Mouse (Mus musculus) stomach, embryonic 16.5 days (tissue): ENCODE results near the gene Popdc2. TPM values are rescaled to one million over a fixed set of nuclear protein-coding genes. Genes with fewer than 3 reads are reported as not detected.

ENCODE experiments used
- ATAC-seq: fragments of 200-750 bp; cut with Nextera tagmentation; 2 replicates; pipeline ENCODE4 v1.8.0; 2017; ENCODE audit warnings: moderate number of reproducible peaks, moderate TSS enrichment; ENCODE audit not compliant: insufficient read depth, low FRiP score
- H3K27ac ChIP-seq: fragments of 300-500 bp; sonication (generic); 2 replicates; pipeline ENCODE4 v1.5.1; 2014; ENCODE audit warnings: low read length
- H3K27me3 ChIP-seq: fragments of 300-500 bp; sonication (generic); 2 replicates; pipeline ENCODE4 v1.6.1; 2014; ENCODE audit warnings: low read length, control low read depth, mixed read lengths; ENCODE audit not compliant: control insufficient read depth, insufficient read depth
- H3K36me3 ChIP-seq: fragments of 300-500 bp; sonication (generic); 2 replicates; pipeline ENCODE4 v1.6.1; 2014; ENCODE audit warnings: low read length; ENCODE audit not compliant: control insufficient read depth, insufficient read depth
- H3K4me1 ChIP-seq: fragments of 300-500 bp; sonication (generic); 2 replicates; pipeline ENCODE4 v1.6.1; 2014; ENCODE audit warnings: low read length, control low read depth, mixed read lengths; ENCODE audit not compliant: control insufficient read depth, insufficient read depth
- H3K4me2 ChIP-seq: fragments of 300-500 bp; sonication (generic); 2 replicates; pipeline ENCODE4 v1.6.1; 2014; ENCODE audit warnings: low read depth, low read length, mixed read lengths
- H3K4me3 ChIP-seq: fragments of 300-500 bp; sonication (generic); replicated peaks from 2 replicates; pipeline ENCODE4 v1.5.1; 2014; ENCODE audit warnings: mild to moderate bottlenecking, low read length
- H3K9ac ChIP-seq: fragments of 300-500 bp; sonication (generic); 2 replicates; pipeline ENCODE4 v1.6.1; 2014; ENCODE audit warnings: low read length
- H3K9me3 ChIP-seq: fragments of 300-500 bp; sonication (generic); replicated peaks from 2 replicates; pipeline ENCODE4 v1.6.1; 2016; ENCODE audit warnings: low read length, control low read depth; ENCODE audit not compliant: control insufficient read depth
- WGBS: fragments of 180-500 bp; shearing (Covaris S2); extraction: QIAGEN DNeasy Blood & Tissue Kit; methylation state at CpG from one replicate; pipeline ENCODE4 v1.1.7; 2014; 5-methylcytosine and 5-hydroxymethylcytosine counted together
- polyA plus RNA-seq: library from polyadenylated mRNA; unstranded; fragments of >200 nt; fragmentation: Nextera tagmentation; extraction: Ambion mirVana; gene quantifications from 2 replicates; pipeline ENCODE4 v1.2.1, GENCODE M21; 2015

Gene Popdc2
- polyA plus RNA-seq, 1 experiment from 2014 or later: 12.3 TPM

- Histone ChIP-seq H3K36me3 (no peaks in the 10 kb centered on the region), H3K27me3 (no peaks in the 10 kb centered on the region), H3K4me2 (no peak overlapping the region), H3K4me3 (no peak overlapping the region), H3K4me1 (peaks cover 10% of the 10 kb centered on the region), H3K9me3 (no peaks in the 10 kb centered on the region), H3K27ac (no peak overlapping the region), H3K9ac (no peak overlapping the region)
- no peak for ATAC-seq
- WGBS: 82% methylated on average over 7 of the region's 7 CpGs
Observed at GRCm38 (mm10) chr16:38352031-38352430, 10.0 kb upstream of the Popdc2 start.

DNA sequence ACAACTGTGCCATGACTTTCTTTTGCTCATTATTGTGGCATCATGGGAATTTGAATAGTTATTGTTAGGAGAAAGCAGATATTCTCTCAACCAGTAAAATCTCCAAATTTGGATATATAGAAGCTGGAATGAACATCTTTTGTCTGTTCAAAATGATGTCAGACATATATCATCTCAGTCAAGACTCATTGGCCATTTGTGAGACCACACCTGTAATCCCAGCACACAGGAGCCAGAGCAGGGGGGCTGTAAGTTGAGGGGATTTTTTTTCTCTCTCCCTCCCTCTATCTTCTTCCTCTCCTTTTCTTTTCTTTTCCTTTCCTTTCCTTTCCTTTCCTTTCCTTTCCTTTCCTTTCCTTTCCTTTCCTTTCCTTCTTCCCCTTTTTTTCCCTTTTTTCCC lies 9.2 kb upstream of the Popdc2 start:
- H3K4me2 ChIP-seq: no peak overlapping the region
- no peaks in the 10 kb centered on the region for H3K9me3 ChIP-seq
- H3K9ac ChIP-seq: no peak overlapping the region
- H3K36me3 ChIP-seq: no peaks in the 10 kb centered on the region
- H3K27me3 ChIP-seq: no peaks in the 10 kb centered on the region
- H3K4me1 ChIP-seq: peaks cover 7% of the 10 kb centered on the region
- H3K27ac ChIP-seq: no peak overlapping the region
- ATAC-seq: no peak
- H3K4me3 ChIP-seq: no peak overlapping the region

GRCm38 (mm10) chr16:38353642-38354041 lies 8.4 kb upstream of the Popdc2 start:
- WGBS: 91% methylated on average over 2 of the region's 2 CpGs
- H3K4me3 ChIP-seq: no peak overlapping the region
- H3K9me3 ChIP-seq: no peaks in the 10 kb centered on the region

GRCm38 (mm10) chr16:38354185-38354913 lies 7.7 kb upstream of the Popdc2 start:
- Histone ChIP-seq H3K9ac (no peak overlapping the region), H3K27me3 (no peaks in the 10 kb centered on the region), H3K4me3 (no peak overlapping the region), H3K4me1 (no peaks in the 10 kb centered on the region), H3K9me3 (no peaks in the 10 kb centered on the region), H3K4me2 (no peak overlapping the region), H3K27ac (no peak overlapping the region), H3K36me3 (no peaks in the 10 kb centered on the region)
- WGBS: 58% methylated on average over 5 of the region's 5 CpGs
- ATAC-seq: no peak

More at GRCm38 (mm10) chr16:38353642-38354041, 8.4 kb upstream of the Popdc2 start:
- H3K9ac ChIP-seq: no peak overlapping the region
- H3K4me2 ChIP-seq: no peak overlapping the region
- ATAC-seq: no peak
- H3K27ac ChIP-seq: no peak overlapping the region
- H3K27me3 ChIP-seq: no peaks in the 10 kb centered on the region
- H3K4me1 ChIP-seq: no peaks in the 10 kb centered on the region
- H3K36me3 ChIP-seq: no peaks in the 10 kb centered on the region

DNA sequence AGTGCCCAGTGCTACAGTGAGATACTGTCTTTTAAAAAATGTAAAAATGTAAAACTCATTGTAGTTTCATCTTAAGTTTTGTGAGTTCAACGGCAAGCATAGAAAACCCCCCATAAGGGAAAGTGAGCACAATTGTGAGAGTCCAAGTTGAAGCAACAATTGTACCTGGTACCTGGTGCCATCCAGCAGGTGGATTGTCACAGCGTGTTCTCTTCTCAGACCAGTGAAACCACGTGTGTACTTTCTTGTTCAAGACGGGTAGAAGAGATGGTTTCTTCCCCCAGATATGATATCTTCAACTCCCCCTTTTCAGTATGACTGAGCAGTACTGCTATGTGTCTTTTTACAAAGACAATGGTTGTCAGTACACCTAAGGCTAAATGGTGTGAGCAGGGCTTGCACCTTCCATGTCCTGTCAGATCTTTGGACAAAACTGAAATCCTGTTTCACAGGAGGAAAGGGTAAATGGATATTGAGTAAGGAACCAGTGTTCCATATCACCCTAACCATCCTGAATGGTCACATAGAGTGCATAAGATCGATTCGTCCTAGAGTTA lies 3.7 kb upstream of the Popdc2 start:
- 87% methylated on average over 6 of the region's 6 CpGs for WGBS
- Histone ChIP-seq H3K27ac (no peak overlapping the region), H3K4me2 (no peak overlapping the region), H3K36me3 (no peaks in the 10 kb centered on the region), H3K4me3 (no peak overlapping the region), H3K9me3 (no peaks in the 10 kb centered on the region), H3K9ac (no peak overlapping the region), H3K4me1 (peaks cover 7% of the 10 kb centered on the region; the same call in 1 of the 2 replicates), H3K27me3 (no peaks in the 10 kb centered on the region)
- no peak for ATAC-seq

- Histone ChIP-seq H3K9me3 (no peaks in the 10 kb centered on the region), H3K4me3 (no peak overlapping the region), H3K9ac (no peak overlapping the region), H3K4me1 (peaks cover 7% of the 10 kb centered on the region; the same call in 1 of the 2 replicates), H3K27ac (no peak overlapping the region), H3K4me2 (no peak overlapping the region), H3K27me3 (no peaks in the 10 kb centered on the region), H3K36me3 (no peaks in the 10 kb centered on the region)
- ATAC-seq: no peak
- 88% methylated on average over 2 of the region's 2 CpGs for WGBS
Observed at GRCm38 (mm10) chr16:38359241-38359640, 2.8 kb upstream of the Popdc2 start.

- Histone ChIP-seq H3K27ac (no peak overlapping the region), H3K4me2 (no peak overlapping the region), H3K4me3 (no peak overlapping the region), H3K27me3 (no peaks in the 10 kb centered on the region), H3K4me1 (peaks cover 7% of the 10 kb centered on the region; the same call in 1 of the 2 replicates), H3K36me3 (no peaks in the 10 kb centered on the region), H3K9me3 (no peaks in the 10 kb centered on the region), H3K9ac (no peak overlapping the region)
- WGBS: 54% methylated on average over 3 of the region's 3 CpGs
- no peak for ATAC-seq
Observed at GRCm38 (mm10) chr16:38359857-38360256, 2.2 kb upstream of the Popdc2 start.

DNA sequence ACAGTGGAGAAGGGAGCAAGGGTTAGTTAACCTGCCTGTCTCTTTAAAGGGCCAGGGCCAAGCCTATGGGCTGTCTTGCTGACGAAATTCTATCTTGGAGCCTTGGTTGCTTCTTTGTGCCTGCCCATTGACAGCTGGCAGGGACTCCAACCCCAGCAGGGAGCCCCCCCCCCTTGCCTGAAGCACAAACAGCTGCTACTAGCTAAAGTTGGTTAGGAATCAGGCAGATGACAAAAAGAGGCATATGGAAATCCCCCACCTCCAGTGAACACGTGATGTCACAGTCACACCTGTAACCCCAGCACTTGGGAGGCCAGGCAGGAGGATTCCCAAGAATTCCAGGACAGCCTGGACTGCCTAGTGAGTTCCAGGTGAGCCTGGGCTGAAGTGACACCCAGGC lies 1.7 kb upstream of the Popdc2 start:
- H3K36me3 ChIP-seq: no peaks in the 10 kb centered on the region
- peaks cover 7% of the 10 kb centered on the region; the same call in 1 of the 2 replicates for H3K4me1 ChIP-seq
- no peak overlapping the region for H3K4me2 ChIP-seq
- H3K9ac ChIP-seq: no peak overlapping the region
- no peak for ATAC-seq
- no peak overlapping the region for H3K4me3 ChIP-seq
- H3K27me3 ChIP-seq: no peaks in the 10 kb centered on the region
- H3K9me3 ChIP-seq: no peaks in the 10 kb centered on the region
- H3K27ac ChIP-seq: no peak overlapping the region
- 31% methylated on average over 2 of the region's 2 CpGs for WGBS

DNA sequence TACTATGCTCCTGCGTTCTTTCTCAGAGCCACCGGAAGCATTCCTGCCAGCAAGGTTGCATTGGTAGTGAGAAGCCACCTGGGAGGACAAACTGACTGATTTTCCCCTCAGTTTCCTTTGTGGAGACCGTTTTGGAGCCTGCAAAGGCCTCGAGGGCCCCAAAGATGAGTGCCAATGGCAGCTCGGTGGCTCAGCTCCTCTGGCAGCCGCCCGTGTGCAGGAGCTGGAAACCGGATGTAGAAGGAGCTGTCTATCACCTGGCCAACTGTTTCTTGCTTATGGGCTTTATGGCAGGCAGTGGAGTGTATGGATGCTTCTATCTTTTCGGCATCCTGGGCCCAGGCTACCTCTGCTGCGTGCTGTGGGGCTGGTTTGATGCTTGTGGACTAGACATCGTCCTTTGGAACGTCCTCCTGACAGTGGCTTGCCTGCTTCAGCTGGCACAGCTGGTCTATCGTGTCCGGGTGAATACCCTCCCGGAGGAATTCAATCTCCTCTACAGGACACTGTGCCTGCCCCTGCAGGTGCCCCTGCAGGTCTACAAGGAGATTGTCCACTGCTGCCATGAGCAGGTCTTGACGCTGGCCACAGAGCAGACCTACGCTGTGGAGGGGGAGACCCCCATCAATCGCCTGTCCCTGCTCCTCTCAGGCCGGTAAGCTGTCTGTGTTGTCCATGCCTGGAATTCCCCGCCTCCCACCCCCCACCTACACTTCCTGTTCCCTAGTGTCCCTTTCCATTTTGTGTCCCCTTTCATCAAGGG lies 665 bp downstream of the Popdc2 start:
- H3K4me3 ChIP-seq: peak overlapping the region; percentile 31
- peak overlapping the region; percentile 30 for H3K4me2 ChIP-seq
- no peaks in the 10 kb centered on the region for H3K27me3 ChIP-seq
- 0 out of 2 replicates have a peak, but pooled peaks have one; percentile 13 for ATAC-seq
- peak overlapping the region; percentile 47 for H3K9ac ChIP-seq
- H3K4me1 ChIP-seq: peaks cover 7% of the 10 kb centered on the region; the same call in 1 of the 2 replicates
- no peaks in the 10 kb centered on the region for H3K9me3 ChIP-seq
- H3K36me3 ChIP-seq: no peaks in the 10 kb centered on the region
- WGBS: 65% methylated on average over 20 of the region's 20 CpGs
- H3K27ac ChIP-seq: peak overlapping the region; percentile 52
